Mouse (Mus musculus) spleen, adult 2 months (tissue): ENCODE results near the gene Pmel. TPM values are rescaled to one million over a fixed set of nuclear protein-coding genes. Genes with fewer than 3 reads are reported as not detected.

Experiments
- DNase-seq, 2 experiments: peaks; one replicate each; pipeline versions ENCODE4 v3.0.0 to v3.0.0-alpha.2; 2012 to 2021; ENCODE audit warnings: low spot score in 2 of 2, low read depth in 1 of 2
- H3K27ac ChIP-seq: fragments of 200-500 bp; 2 replicates; pipeline ENCODE4 v1.5.1; 2012; ENCODE audit warnings: low read length, inconsistent platforms; ENCODE audit not compliant: insufficient read depth
- H3K27me3 ChIP-seq: fragments of 200-500 bp; 2 replicates; pipeline ENCODE4 v1.6.1; 2012; ENCODE audit warnings: mild to moderate bottlenecking, moderate library complexity, low read length, inconsistent platforms; ENCODE audit not compliant: control insufficient read depth, insufficient read depth
- H3K36me3 ChIP-seq: fragments of 200-500 bp; 2 replicates; pipeline ENCODE4 v1.6.1; 2012; ENCODE audit warnings: mild to moderate bottlenecking, low read length, inconsistent platforms; ENCODE audit not compliant: control insufficient read depth, insufficient read depth
- H3K4me1 ChIP-seq: fragments of 200-500 bp; 2 replicates; pipeline ENCODE4 v1.6.1; 2011; ENCODE audit warnings: inconsistent platforms; ENCODE audit not compliant: control insufficient read depth, insufficient read depth, insufficient read length
- H3K4me3 ChIP-seq: fragments of 200-500 bp; 2 replicates; pipeline ENCODE4 v1.5.1; 2011; ENCODE audit warnings: mild to moderate bottlenecking, inconsistent platforms; ENCODE audit not compliant: insufficient read depth, insufficient read length; ENCODE audit errors: extremely low read depth
- CTCF ChIP-seq: fragments of 200-500 bp; IDR thresholded peaks from 2 replicates; pipeline ENCODE4 v1.5.1; 2011; ENCODE audit warnings: mild to moderate bottlenecking, inconsistent platforms; ENCODE audit not compliant: insufficient read depth, insufficient read length, insufficient replicate concordance; ENCODE audit errors: extremely low read depth
- POLR2A ChIP-seq: fragments of 200-500 bp; IDR thresholded peaks from 2 replicates; pipeline ENCODE4 v1.6.1; 2011; ENCODE audit warnings: low read depth, low read length, inconsistent platforms
- WGBS: fragments of 180-500 bp; shearing (Covaris S2); methylation state at CpG from one replicate; pipeline ENCODE4 v1.1.7; 2018; 5-methylcytosine and 5-hydroxymethylcytosine counted together
- polyA plus RNA-seq: library from polyadenylated mRNA; depleted of rRNA; stranded (reverse); fragments of >200 nt; gene quantifications from 2 replicates; pipeline ENCODE4 v1.2.3, GENCODE M21; 2012

Gene Pmel
- polyA plus RNA-seq, 1 experiment = 9.3 TPM

DNA sequence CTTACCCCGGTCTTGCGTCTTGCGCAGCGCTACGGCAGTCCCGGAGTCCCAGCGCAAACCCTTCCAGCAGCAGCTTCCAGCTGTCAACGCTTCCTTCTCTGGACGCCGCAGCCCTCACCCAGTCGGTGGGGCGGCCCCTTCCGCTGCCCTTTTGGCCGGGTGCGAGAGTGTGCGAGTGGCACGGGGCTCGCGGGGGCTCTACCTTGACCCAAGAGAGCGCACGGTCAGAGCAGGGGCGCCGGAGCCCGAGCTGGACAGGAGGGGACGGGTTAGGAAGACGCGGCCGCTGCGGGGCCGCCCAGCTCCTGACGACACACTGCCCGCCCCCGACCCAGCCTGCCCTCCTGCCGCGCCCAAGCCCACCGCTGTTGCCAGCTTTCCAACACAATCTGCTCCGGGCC is 39.8 kb downstream of the Pmel start:
- Histone ChIP-seq H3K27ac (peak overlapping the region; percentile 97), H3K4me1 (peaks cover 5% of the 10 kb centered on the region; the same call in 1 of the 2 replicates), H3K27me3 (no peaks in the 10 kb centered on the region), H3K36me3 (peaks cover 3% of the 10 kb centered on the region), H3K4me3 (peak overlapping the region; percentile 97)
- under 1% methylated on average over 36 of the region's 37 CpGs for WGBS
- TF ChIP-seq CTCF (no peak), POLR2A (no peak)
- DNase-seq = peak in 1 of 2 experiments; percentile 54

DNA sequence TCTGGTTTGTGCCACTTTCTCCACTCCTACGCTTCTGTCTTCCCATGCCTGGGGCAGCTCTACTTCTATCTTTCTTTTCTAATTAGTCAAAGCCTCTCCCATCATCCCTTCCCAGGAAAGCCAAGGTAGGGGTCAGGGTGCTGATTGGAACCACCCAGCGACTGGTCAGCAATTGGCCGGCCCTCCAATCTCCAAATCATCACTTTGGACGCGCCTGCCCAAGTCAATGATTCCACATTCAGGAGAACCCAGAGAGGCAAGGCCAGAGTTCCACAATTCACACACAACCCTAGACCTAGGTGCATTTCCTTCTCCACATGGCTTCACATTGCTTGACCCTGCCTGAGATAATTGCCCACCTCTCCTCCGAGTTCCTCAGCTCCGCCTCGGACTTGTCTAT is 40.2 kb downstream of the Pmel start:
- TF ChIP-seq CTCF (no peak), POLR2A (no peak)
- Histone ChIP-seq H3K36me3 (0 out of 2 replicates have a peak, but pooled peaks cover 2% of the 10 kb centered on the region), H3K27me3 (no peaks in the 10 kb centered on the region), H3K27ac (peak overlapping the region; percentile 97), H3K4me3 (peak overlapping the region; percentile 97), H3K4me1 (peaks cover 8% of the 10 kb centered on the region; the same call in 1 of the 2 replicates)
- DNase-seq = no peak
- 30% methylated on average over 8 of the region's 8 CpGs for WGBS

DNA sequence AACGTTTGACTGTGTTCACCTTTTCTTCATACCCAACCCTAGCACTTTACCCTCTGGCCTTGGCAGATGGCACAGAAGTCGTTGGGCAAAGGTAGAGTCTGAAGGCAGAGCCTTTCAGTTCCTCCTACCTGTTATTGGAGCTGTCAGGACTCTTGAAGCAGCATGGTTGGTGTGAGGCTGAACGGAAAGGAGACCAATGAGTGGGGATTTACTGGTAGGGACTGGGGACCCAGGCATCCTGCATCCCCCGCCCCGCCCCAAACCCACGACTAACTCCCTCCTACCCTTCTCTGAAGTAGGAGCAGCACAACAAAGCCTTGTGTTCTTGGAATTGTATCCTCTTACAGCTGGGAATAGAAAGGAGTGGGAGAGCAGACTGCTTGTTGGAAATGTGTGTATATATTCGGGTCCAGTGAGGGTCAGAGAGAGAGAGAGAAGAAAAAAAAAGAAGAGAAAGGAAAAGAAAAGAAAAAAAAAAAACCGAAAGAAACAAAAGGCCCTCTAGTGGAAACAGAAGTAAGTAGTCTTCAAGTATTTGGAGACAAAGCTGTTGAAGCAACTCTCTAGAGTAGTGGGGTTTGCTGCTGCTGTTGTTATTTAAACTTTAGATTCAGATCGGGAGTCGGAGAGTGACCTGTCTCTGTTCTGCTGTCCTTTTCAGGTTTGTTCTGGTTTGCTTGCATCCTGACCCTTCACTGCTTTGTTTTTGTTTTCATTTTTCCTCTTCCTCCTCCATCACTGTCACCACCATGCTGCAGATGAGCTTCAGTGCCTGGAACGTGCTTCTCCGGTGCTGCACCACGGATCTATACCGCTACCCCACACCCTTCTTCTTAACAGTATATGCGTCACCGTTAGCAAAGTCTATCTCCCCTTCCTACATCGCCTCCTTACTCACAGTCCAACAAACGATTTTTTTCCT is 40.9 kb downstream of the Pmel start, which contains the start of gene Dgka:
Gene Dgka, minus strand, starts transcription at position 176 of the 922 bp plus-strand sequence.
- 13% methylated on average over 18 of the region's 18 CpGs for WGBS
- peak; percentile 43 to 63 for DNase-seq
- H3K36me3 ChIP-seq = 0 out of 2 replicates have a peak, but pooled peaks cover 2% of the 10 kb centered on the region
- peak within 1 kb of the TSS; percentile 97 for H3K27ac ChIP-seq
- no peaks in the 10 kb centered on the region for H3K27me3 ChIP-seq
- H3K4me3 ChIP-seq = peak within 1 kb of the TSS; percentile 97
- H3K4me1 ChIP-seq = peaks cover 8% of the 10 kb centered on the region
- TF ChIP-seq CTCF = no peak
- peak; percentile 64; the same call in 1 of the 2 replicates for TF ChIP-seq POLR2A

DNA sequence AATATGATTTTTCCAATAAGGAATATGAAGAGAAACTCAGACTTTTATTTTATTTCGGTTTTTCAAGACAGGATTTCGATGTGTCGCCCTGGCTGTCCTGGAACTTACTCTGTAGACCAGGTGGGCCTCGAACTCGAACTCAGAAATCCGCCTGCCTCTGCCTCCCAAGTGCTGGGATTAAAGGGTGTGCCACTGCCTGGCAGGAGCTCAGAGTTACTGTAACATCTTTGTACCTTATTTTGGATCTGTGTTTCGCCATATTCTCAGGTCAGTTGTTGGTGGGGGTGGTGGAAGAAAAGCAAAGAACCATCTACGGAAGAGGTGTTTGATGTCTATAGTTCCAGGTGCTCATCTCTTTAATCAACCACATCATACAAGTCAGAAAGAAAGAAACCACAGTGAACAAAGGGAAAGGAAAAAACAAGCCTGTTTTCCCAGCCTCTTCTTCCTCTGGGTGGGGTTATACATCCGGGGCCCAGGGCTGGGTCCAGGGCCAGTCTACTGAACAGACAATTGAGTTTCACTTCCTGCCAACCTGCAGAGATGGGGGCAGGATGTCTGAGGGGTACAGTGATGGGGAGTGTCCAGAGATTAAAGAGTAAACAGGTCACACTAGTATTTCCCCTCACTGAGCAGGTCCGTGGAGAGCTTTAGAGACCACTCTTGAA is 42.1 kb downstream of the Pmel start:
- Histone ChIP-seq H3K4me1 (peaks cover 8% of the 10 kb centered on the region), H3K27ac (peak overlapping the region; percentile 97), H3K36me3 (0 out of 2 replicates have a peak, but pooled peaks cover 2% of the 10 kb centered on the region), H3K4me3 (peak overlapping the region; percentile 97), H3K27me3 (no peaks in the 10 kb centered on the region)
- 46% methylated on average over 10 of the region's 10 CpGs for WGBS
- peak; percentile 70 to 84 for DNase-seq
- peak; percentile 22 for TF ChIP-seq POLR2A
- TF ChIP-seq CTCF = no peak

DNA sequence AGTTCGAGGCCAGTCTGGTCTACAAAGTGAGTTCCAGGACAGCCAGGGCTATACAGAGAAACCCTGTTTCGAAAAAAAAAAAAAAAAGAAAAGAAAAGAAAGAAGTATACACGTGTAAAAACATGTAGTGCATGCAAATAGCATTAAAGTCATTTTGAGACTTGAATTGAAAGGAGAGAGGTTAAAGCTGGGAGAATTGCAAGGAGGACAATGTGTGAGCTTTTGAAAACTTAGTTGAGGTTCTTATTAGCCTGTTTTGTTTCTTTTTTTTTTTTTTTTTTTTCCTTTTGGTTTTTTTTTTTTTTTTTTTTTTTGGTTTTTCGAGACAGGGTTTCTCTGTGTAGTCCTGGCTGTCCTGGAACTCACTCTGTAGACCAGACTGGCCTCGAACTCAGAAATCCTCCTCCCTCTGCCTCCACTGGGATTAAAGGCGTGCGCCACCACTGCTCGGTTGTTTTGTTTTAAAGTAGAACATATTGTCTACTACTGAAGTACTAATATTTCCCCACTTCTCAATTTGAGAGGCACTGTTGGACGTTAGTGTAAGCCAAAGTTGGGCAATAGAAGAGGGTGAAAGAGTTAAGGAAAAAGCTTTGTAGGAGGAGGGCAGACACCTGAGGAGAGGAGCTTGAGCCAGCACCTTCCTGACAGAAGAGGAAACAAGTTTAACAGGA is 43.1 kb downstream of the Pmel start:
- H3K27ac ChIP-seq = peak overlapping the region; percentile 97
- peaks cover 8% of the 10 kb centered on the region for H3K4me1 ChIP-seq
- no peak for DNase-seq
- H3K36me3 ChIP-seq = 0 out of 2 replicates have a peak, but pooled peaks cover 2% of the 10 kb centered on the region
- H3K27me3 ChIP-seq = no peaks in the 10 kb centered on the region
- peak overlapping the region; percentile 84 for H3K4me3 ChIP-seq
- 33% methylated on average over 8 of the region's 9 CpGs for WGBS
- TF ChIP-seq POLR2A (no peak), CTCF (no peak)

- under 1% methylated on average over 36 of the region's 36 CpGs for WGBS
- Histone ChIP-seq H3K27me3 (no peaks in the 10 kb centered on the region), H3K36me3 (0 out of 2 replicates have a peak, but pooled peaks cover 1% of the 10 kb centered on the region), H3K4me1 (peaks cover 8% of the 10 kb centered on the region), H3K27ac (peak within 1 kb of the TSS; percentile 97), H3K4me3 (peak within 1 kb of the TSS; percentile 84)
- DNase-seq = peak; percentile 36 to 83
- TF ChIP-seq CTCF = no peak
- peak; percentile 74 for TF ChIP-seq POLR2A
These were observed 43.8 kb downstream of the Pmel start, which contains the start of gene Pym1 for GRCm38 (mm10) chr10:128747646-128748251. Gene Pym1, plus strand, starts transcription at chr10:128747889.
